Mouse (Mus musculus) ovary, postnatal 36 days (tissue): ENCODE measurements around the gene Hoxc12.

Experiments
- DNase-seq: peaks from one replicate; pipeline ENCODE4 v3.0.0; 2022; ENCODE audit warnings: low spot score, mixed read lengths

Hoxc12 gene

GRCm38 (mm10) chr15:102937036-102937666 is 594 bp downstream of the Hoxc12 start:
- DNase-seq = no peak

GRCm38 (mm10) chr15:102939256-102940155 is 2.9 kb downstream of the Hoxc12 start:
- DNase-seq = no peak

- no peak for DNase-seq
Observed at GRCm38 (mm10) chr15:102942739-102943467, 6.3 kb downstream of the Hoxc12 start.

GRCm38 (mm10) chr15:102943468-102943813 is 6.9 kb downstream of the Hoxc12 start:
- no peak for DNase-seq

- no peak for DNase-seq
Observed at GRCm38 (mm10) chr15:102945185-102946077, 8.9 kb downstream of the Hoxc12 start.

GRCm38 (mm10) chr15:102947276-102947675 is 10.7 kb downstream of the Hoxc12 start:
- DNase-seq = no peak

- DNase-seq = no peak
Observed at GRCm38 (mm10) chr15:102948842-102949241, 12.3 kb downstream of the Hoxc12 start.

GRCm38 (mm10) chr15:102949696-102950095 is 13.1 kb downstream of the Hoxc12 start:
- no peak for DNase-seq

- no peak for DNase-seq
Observed at GRCm38 (mm10) chr15:102950877-102951276, 14.3 kb downstream of the Hoxc12 start.

GRCm38 (mm10) chr15:102953561-102953960 is 17.0 kb downstream of the Hoxc12 start:
- no peak for DNase-seq

GRCm38 (mm10) chr15:102954192-102955006 is 17.8 kb downstream of the Hoxc12 start, which contains the start of gene Hoxc11:
Gene Hoxc11 (plus strand): TSS chr15:102954427.
- DNase-seq = no peak

GRCm38 (mm10) chr15:102955007-102955382 is 18.4 kb downstream of the Hoxc12 start:
- no peak for DNase-seq

GRCm38 (mm10) chr15:102955833-102956640 is 19.5 kb downstream of the Hoxc12 start:
- DNase-seq = no peak

GRCm38 (mm10) chr15:102956906-102957305 is 20.3 kb downstream of the Hoxc12 start:
- DNase-seq = no peak

GRCm38 (mm10) chr15:102959663-102960191 is 23.2 kb downstream of the Hoxc12 start:
- DNase-seq = no peak

- DNase-seq = no peak
Observed at GRCm38 (mm10) chr15:102961728-102962127, 25.2 kb downstream of the Hoxc12 start.

- no peak for DNase-seq
Observed at GRCm38 (mm10) chr15:102962492-102962891, 25.9 kb downstream of the Hoxc12 start.

- DNase-seq = no peak
Observed at GRCm38 (mm10) chr15:102963259-102963658, 26.7 kb downstream of the Hoxc12 start.
